Mouse (Mus musculus) hindbrain, embryonic 13.5 days (tissue): Measurements from ENCODE around the gene Fam71e1. TPM values are rescaled to one million over a fixed set of nuclear protein-coding genes. Genes with fewer than 3 reads are reported as not detected.

Experiments
- ATAC-seq: fragments of 200-750 bp; cut with Nextera tagmentation; 2 replicates; pipeline ENCODE4 v1.8.0; 2017; ENCODE audit warnings: moderate TSS enrichment; ENCODE audit not compliant: low FRiP score
- H3K27ac ChIP-seq: fragments of 300-500 bp; sonication (generic); 2 replicates; pipeline ENCODE4 v1.5.1; 2015; ENCODE audit warnings: inconsistent platforms, mild to moderate bottlenecking, moderate library complexity
- H3K27me3 ChIP-seq: fragments of 300-500 bp; sonication (generic); 2 replicates; pipeline ENCODE4 v1.6.1; 2015; ENCODE audit warnings: mild to moderate bottlenecking, inconsistent platforms
- H3K36me3 ChIP-seq: fragments of 300-500 bp; sonication (generic); 2 replicates; pipeline ENCODE4 v1.6.1; 2015; ENCODE audit warnings: mild to moderate bottlenecking, inconsistent platforms
- H3K4me1 ChIP-seq: fragments of 300-500 bp; sonication (generic); replicated peaks from 2 replicates; pipeline ENCODE4 v1.6.1; 2015; ENCODE audit warnings: inconsistent platforms
- H3K4me2 ChIP-seq: fragments of 300-500 bp; sonication (generic); 2 replicates; pipeline ENCODE4 v1.6.1; 2015; ENCODE audit warnings: inconsistent platforms, mild to moderate bottlenecking, moderate library complexity
- H3K4me3 ChIP-seq: fragments of 300-500 bp; sonication (generic); 2 replicates; pipeline ENCODE4 v1.5.1; 2015; ENCODE audit warnings: mild to moderate bottlenecking, inconsistent platforms
- H3K9ac ChIP-seq: fragments of 300-500 bp; sonication (generic); 2 replicates; pipeline ENCODE4 v1.6.1; 2015; ENCODE audit warnings: mild to moderate bottlenecking, inconsistent platforms
- H3K9me3 ChIP-seq: fragments of 300-500 bp; sonication (generic); 2 replicates; pipeline ENCODE4 v1.6.1; 2016; ENCODE audit warnings: inconsistent platforms
- WGBS: fragments of 180-500 bp; shearing (Covaris S2); methylation state at CpG from one replicate; pipeline ENCODE4 v1.1.7; 2015; 5-methylcytosine and 5-hydroxymethylcytosine counted together
- polyA plus RNA-seq: library from polyadenylated mRNA; unstranded; fragments of >200 nt; fragmentation: Nextera tagmentation; extraction: Ambion mirVana; gene quantifications from 2 replicates; pipeline ENCODE4 v1.2.1, GENCODE M21; 2015

Fam71e1 gene
- polyA plus RNA-seq, 1 experiment from 2014 or later, result 32.2 TPM

- H3K27ac ChIP-seq, result no peak within 1 kb of the TSS
- 34% methylated on average over 12 of the region's 12 CpGs for WGBS
- H3K9me3 ChIP-seq, result no peaks in the 10 kb centered on the region
- H3K36me3 ChIP-seq, result no peaks in the 10 kb centered on the region
- no peak for ATAC-seq
- peaks cover 87% of the 10 kb centered on the region for H3K27me3 ChIP-seq
- peaks cover 21% of the 10 kb centered on the region for H3K4me1 ChIP-seq
- H3K4me3 ChIP-seq, result no peak within 1 kb of the TSS
- H3K9ac ChIP-seq, result peak within 1 kb of the TSS; percentile 35; the same call in 1 of the 2 replicates
- H3K4me2 ChIP-seq, result peak within 1 kb of the TSS; percentile 31
Observed at GRCm38 (mm10) chr7:44524502-44524901, 28.1 kb downstream of the Fam71e1 start, which contains the start of gene Mybpc2. Gene Mybpc2 (minus strand): TSS chr7:44524656.

- ATAC-seq, result no peak
- peak overlapping the region; percentile 31 for H3K4me2 ChIP-seq
- no peak overlapping the region for H3K4me3 ChIP-seq
- H3K27ac ChIP-seq, result no peak overlapping the region
- H3K36me3 ChIP-seq, result no peaks in the 10 kb centered on the region
- no peaks in the 10 kb centered on the region for H3K9me3 ChIP-seq
- H3K4me1 ChIP-seq, result peaks cover 21% of the 10 kb centered on the region
- WGBS, result 13% methylated on average over 22 of the region's 22 CpGs
- H3K9ac ChIP-seq, result peak overlapping the region; percentile 35; the same call in 1 of the 2 replicates
- peaks cover 95% of the 10 kb centered on the region for H3K27me3 ChIP-seq
Observed at GRCm38 (mm10) chr7:44525126-44525832, 28.9 kb downstream of the Fam71e1 start.

GRCm38 (mm10) chr7:44526414-44527154 lies 30.2 kb downstream of the Fam71e1 start:
- Histone ChIP-seq H3K9ac (no peak overlapping the region), H3K27ac (no peak overlapping the region), H3K27me3 (peaks cover 84% of the 10 kb centered on the region), H3K4me1 (peaks cover 19% of the 10 kb centered on the region), H3K36me3 (no peaks in the 10 kb centered on the region), H3K4me2 (no peak overlapping the region), H3K9me3 (no peaks in the 10 kb centered on the region), H3K4me3 (no peak overlapping the region)
- 90% methylated on average over 14 of the region's 14 CpGs for WGBS
- ATAC-seq, result no peak

GRCm38 (mm10) chr7:44527483-44528398 lies 31.4 kb downstream of the Fam71e1 start:
- no peak overlapping the region for H3K27ac ChIP-seq
- 6% methylated on average over 40 of the region's 40 CpGs for WGBS
- peak overlapping the region; percentile 72 for H3K4me2 ChIP-seq
- no peaks in the 10 kb centered on the region for H3K9me3 ChIP-seq
- H3K4me1 ChIP-seq, result peaks cover 16% of the 10 kb centered on the region
- H3K9ac ChIP-seq, result peak overlapping the region; percentile 70
- ATAC-seq, result peak; percentile 30; the same call in 1 of the 2 replicates
- peaks cover 73% of the 10 kb centered on the region for H3K27me3 ChIP-seq
- peak overlapping the region; percentile 38 for H3K4me3 ChIP-seq
- H3K36me3 ChIP-seq, result no peaks in the 10 kb centered on the region; the same call in 1 of the 2 replicates

GRCm38 (mm10) chr7:44529518-44529917 lies 33.1 kb downstream of the Fam71e1 start:
- Histone ChIP-seq H3K4me2 (no peak overlapping the region), H3K9me3 (no peaks in the 10 kb centered on the region), H3K9ac (no peak overlapping the region), H3K36me3 (peaks cover 14% of the 10 kb centered on the region), H3K4me1 (peaks cover 15% of the 10 kb centered on the region), H3K4me3 (no peak overlapping the region), H3K27me3 (peaks cover 55% of the 10 kb centered on the region), H3K27ac (no peak overlapping the region)
- no peak for ATAC-seq
- WGBS, result 60% methylated on average over 5 of the region's 5 CpGs

GRCm38 (mm10) chr7:44530507-44530906 lies 34.1 kb downstream of the Fam71e1 start:
- Histone ChIP-seq H3K36me3 (peaks cover 24% of the 10 kb centered on the region), H3K27me3 (peaks cover 45% of the 10 kb centered on the region), H3K9ac (no peak overlapping the region), H3K4me2 (no peak overlapping the region), H3K4me3 (no peak overlapping the region), H3K4me1 (peaks cover 9% of the 10 kb centered on the region), H3K27ac (no peak overlapping the region), H3K9me3 (no peaks in the 10 kb centered on the region)
- 86% methylated on average over 3 of the region's 3 CpGs for WGBS
- no peak for ATAC-seq

- 68% methylated on average over 4 of the region's 5 CpGs for WGBS
- Histone ChIP-seq H3K36me3 (peaks cover 30% of the 10 kb centered on the region), H3K27me3 (peaks cover 38% of the 10 kb centered on the region), H3K4me1 (peaks cover 9% of the 10 kb centered on the region), H3K9me3 (no peaks in the 10 kb centered on the region), H3K9ac (no peak overlapping the region; the same call in 1 of the 2 replicates), H3K27ac (no peak overlapping the region), H3K4me2 (no peak overlapping the region), H3K4me3 (no peak overlapping the region)
- no peak for ATAC-seq
Observed at GRCm38 (mm10) chr7:44531207-44531606, 34.8 kb downstream of the Fam71e1 start.

- Histone ChIP-seq H3K9me3 (no peaks in the 10 kb centered on the region), H3K27me3 (peaks cover 30% of the 10 kb centered on the region), H3K36me3 (peaks cover 38% of the 10 kb centered on the region), H3K4me2 (no peak within 1 kb of the TSS), H3K27ac (no peak within 1 kb of the TSS), H3K4me1 (peaks cover 9% of the 10 kb centered on the region), H3K9ac (no peak within 1 kb of the TSS; the same call in 1 of the 2 replicates), H3K4me3 (no peak within 1 kb of the TSS)
- no peak for ATAC-seq
- 90% methylated on average over 4 of the region's 4 CpGs for WGBS
Observed at GRCm38 (mm10) chr7:44531946-44532732, 35.8 kb downstream of the Fam71e1 start, which contains the start of gene Spib. Gene Spib (minus strand): TSS chr7:44532071.

- ATAC-seq, result no peak
- Histone ChIP-seq H3K4me1 (peaks cover 2% of the 10 kb centered on the region), H3K9me3 (no peaks in the 10 kb centered on the region), H3K9ac (no peak overlapping the region), H3K36me3 (peaks cover 48% of the 10 kb centered on the region), H3K27ac (no peak overlapping the region), H3K27me3 (peaks cover 22% of the 10 kb centered on the region), H3K4me3 (no peak overlapping the region), H3K4me2 (no peak overlapping the region)
- 86% methylated on average over 29 of the region's 29 CpGs for WGBS
Observed at GRCm38 (mm10) chr7:44532918-44533745, 36.8 kb downstream of the Fam71e1 start.

GRCm38 (mm10) chr7:44533746-44534045 lies 37.3 kb downstream of the Fam71e1 start:
- Histone ChIP-seq H3K9me3 (no peaks in the 10 kb centered on the region), H3K27me3 (peaks cover 16% of the 10 kb centered on the region)

GRCm38 (mm10) chr7:44534242-44534641 lies 37.9 kb downstream of the Fam71e1 start:
- no peak for ATAC-seq
- Histone ChIP-seq H3K27ac (no peak overlapping the region), H3K27me3 (peaks cover 11% of the 10 kb centered on the region), H3K4me2 (no peak overlapping the region), H3K4me3 (no peak overlapping the region), H3K4me1 (no peaks in the 10 kb centered on the region), H3K36me3 (peaks cover 59% of the 10 kb centered on the region), H3K9ac (no peak overlapping the region), H3K9me3 (no peaks in the 10 kb centered on the region)
- WGBS, result 93% methylated on average over 13 of the region's 13 CpGs

More at GRCm38 (mm10) chr7:44533746-44534045, 37.3 kb downstream of the Fam71e1 start:
- ATAC-seq, result no peak
- peaks cover 53% of the 10 kb centered on the region for H3K36me3 ChIP-seq
- no peak overlapping the region for H3K9ac ChIP-seq
- no peak overlapping the region for H3K4me2 ChIP-seq
- WGBS, result 77% methylated on average over 11 of the region's 12 CpGs
- no peaks in the 10 kb centered on the region for H3K4me1 ChIP-seq
- no peak overlapping the region for H3K4me3 ChIP-seq
- no peak overlapping the region for H3K27ac ChIP-seq
